Mouse (Mus musculus) ZHBTc4 (cell line): Measurements from ENCODE around the gene Sema3b.
A peak's percentile ranks its signal among the peaks of the same experiment; 100 is the strongest.

Source experiments
- DNase-seq: peaks from one replicate; pipeline ENCODE4 v3.0.0-alpha.2; 2011; ENCODE audit warnings: low read depth, low spot score

Gene Sema3b

DNA sequence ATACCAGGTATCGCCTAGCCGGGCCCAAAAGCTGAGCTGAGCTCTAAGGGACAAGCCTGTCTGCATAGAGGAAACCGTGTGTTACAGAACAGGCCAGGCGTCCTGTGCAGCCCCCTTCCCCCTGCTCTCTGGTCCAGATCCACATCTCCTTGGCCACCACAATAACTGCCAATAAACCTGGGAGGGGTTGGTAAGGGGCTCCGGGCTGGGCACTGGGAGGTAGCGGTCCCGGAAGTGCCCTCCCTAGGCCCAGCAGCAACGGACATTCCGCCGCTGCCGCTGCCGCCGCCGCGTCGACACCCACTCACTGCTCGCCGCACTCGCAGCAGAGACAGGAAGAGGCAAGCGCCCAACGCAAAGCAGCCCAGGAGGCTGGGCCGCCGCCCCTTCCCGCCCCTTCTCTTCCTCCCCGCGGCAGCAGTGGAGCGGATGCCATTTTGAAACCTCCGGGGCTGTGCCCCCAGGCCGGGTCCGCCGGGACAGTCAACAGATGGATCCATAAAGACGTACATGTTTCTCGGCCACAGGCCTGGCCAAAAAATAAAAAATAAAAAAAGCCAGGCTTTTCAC is 24.1 kb upstream of the Sema3b start:
- peak; percentile 89 for DNase-seq

DNA sequence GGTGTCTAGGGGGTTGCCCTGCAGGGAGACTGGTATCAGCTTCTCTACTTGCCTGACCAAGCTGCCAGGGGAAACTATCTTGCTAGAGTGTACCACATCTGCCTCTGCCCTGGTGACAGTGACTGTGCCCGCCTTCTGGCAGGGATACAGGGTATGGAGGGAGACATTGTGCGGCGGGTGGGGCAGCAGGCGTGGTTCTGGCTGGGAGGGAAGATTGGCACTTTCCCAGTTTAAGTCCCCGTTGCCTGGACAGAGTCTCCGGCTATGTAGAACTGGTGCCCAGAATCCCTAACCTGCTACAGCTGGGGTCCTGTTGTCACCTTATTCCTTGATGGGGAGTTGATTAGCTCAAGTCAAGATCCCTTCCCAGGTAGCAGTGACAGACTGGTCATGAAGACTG is 23.4 kb upstream of the Sema3b start:
- no peak for DNase-seq

DNA sequence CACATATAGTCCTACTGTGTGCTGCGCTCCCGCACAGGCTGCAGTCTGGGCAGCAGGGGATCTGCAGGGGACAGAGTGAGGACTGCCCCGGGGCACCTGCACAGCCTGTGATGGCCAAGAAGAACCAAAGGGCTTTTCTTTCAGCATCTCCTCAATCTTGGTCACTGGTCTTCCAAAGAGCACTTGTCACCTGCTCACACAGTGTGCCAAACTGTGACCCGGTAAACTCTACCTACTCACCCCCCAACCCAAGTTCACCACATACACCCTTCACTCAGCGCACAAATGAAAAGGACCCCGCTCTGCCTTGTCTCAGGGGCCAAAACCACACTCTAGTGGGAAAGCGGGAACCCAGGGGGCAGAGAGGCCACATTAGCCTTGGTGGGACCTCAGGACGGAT is 22.8 kb upstream of the Sema3b start:
- DNase-seq = no peak

DNA sequence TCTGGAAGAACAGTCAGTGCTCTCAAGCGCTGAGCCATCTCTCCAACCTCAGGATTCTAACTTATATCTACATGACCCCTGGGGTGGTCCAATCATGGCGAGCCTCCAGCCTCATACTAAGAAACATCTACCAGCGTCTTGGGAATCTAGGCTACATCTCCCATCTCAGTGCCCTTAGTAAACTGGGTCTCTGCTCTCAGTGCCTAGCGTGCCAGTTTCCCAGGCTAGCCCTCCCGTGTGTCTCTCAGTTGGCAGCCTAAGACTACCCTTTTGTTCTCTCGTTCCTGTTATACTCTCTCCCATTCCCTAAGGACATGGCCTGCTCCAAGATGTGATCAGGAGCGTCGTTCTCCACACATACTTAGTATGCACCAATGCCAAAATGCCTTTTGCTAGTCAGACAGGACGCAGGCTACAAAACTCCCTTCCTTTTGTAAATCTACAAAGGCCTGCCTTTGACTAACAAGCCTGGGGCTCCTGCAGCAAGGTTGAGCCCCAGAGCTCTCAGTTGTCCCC is 22.3 kb upstream of the Sema3b start:
- no peak for DNase-seq

DNA sequence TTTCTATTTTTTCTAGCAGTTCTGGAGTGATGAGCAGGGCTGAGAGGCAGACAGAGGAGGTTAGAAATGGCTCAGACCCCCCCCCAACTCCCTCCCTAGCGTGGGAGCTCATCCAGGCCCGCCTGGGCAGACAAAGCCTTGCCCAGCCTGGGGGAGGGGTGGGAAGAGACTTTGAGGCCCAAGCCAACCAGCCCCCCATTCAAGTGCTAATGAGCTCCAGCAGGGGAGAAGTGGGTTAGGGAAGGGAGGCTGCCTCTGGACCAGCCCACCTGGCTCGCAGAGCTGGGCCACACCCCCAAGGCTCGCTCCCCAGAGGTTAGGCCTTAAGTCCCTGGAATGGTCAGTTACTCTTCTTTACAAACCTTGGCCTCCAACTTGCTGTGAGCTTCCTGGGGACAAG is 21.5 kb upstream of the Sema3b start:
- DNase-seq = peak; percentile 98

DNA sequence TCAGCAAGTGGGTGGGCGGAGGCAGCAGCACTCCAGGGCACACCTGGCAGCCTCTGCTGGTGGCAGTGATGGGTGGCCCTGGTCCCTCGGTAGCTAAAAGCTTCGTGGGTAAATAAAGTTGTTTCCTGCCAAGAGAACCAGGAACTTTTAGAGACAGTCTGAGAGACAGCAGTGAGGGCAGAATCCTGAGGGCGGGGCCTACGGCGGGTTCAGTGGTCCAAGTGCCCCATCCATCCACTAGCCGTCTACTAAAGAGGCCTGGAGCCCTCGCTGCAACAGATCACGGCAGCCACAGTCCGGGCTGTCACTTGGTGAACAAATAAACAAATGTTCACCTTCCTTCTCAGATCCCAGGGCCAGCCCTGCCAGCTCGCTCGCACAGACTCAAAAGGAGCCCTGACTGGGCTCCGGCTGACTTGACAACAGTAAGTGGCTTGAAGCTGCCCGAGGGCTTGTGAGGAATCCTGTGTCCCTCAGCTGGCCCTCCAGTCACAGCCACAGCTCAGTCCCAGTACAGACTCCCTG is 20.9 kb upstream of the Sema3b start:
- DNase-seq = peak; percentile 50

DNA sequence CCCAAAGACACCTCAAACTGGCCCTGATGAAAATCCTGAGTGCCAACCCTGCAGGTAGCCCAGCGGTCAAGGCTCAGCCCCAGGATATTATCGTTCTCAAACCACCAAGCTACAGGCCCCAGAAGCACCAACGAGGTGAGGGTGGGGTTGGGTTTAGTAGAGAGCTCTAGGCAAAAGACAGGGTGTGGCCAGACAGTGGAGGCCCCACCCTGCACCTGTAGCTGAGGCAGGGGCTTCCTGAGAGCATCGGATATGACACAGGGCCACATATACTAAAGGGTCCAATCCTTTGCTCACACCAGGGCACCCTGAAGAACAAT is 20.3 kb upstream of the Sema3b start:
- peak; percentile 42 for DNase-seq

DNA sequence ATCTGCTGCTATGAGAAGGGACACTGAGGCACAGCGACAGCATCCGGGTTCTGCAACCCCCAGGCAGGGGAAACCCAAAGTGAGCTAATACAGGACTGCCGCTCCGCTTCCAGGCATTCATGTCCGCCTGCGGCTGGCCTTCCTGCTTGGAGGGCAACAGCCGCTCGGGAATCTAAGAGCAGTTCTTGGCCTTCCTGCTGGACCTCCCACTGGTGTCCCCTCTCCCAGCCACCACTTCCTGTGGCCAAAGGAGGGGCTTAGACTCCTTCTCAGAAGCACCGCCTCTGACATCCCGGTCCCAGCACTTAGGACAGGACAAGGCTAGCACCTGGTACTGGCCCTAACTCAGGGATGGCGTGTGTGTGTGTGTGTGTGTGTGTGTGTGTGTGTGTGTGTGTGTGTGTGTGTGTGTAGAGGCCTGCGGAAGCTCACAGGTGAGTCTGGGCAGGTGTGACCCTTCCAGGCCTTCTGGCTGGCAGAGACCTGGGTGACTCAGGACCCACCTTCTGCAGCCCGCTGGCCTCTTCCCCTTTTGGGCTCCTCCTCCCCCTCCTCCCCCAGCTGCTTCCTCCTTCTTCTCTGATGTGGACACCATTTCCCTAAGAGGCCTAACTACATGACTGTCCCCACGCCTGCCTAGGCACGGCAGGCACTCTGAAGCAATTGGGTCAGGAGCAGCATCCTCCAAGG is 19.8 kb upstream of the Sema3b start:
- DNase-seq = no peak

DNA sequence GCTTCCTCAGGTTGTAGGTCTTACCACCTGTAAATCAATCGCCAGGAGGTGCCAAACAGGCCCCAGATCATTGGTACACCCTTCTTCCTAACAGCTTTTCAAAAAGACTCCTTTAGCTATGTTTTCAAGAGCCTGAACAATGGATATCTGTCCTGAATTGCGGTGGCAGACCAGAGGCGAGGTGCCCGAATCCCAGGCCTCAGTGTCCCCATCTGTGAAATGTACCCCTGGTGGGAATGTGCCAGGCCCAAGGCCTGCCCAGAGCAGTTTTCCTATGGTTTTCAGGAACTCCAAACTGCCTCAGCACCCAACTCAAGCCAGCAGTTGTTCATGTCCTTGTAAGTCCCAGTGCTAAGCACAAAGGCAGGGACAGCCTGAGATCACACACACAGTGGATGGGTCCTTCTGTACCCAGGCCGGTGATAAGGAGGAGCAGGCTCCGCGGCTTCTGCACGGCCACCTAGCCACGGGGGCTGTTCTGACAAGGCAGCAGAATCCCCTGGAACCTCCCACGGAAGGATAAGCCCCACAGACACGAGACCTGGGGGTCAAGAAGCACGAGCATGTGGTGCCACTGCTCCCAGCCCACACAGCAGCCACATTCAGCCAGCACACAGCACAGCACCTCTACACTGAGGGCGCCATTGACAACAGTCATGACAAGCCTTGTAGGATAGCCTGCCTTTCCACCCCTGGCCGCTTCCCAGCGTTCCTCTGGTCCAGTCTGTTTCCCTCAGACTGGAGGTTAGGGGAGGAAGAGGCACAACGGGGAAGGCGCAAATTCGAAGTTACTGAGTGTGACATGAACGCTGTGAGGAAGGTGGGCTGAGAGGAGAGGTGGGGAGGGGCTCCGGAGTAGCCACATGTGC is 18.6 kb upstream of the Sema3b start:
- no peak for DNase-seq

DNA sequence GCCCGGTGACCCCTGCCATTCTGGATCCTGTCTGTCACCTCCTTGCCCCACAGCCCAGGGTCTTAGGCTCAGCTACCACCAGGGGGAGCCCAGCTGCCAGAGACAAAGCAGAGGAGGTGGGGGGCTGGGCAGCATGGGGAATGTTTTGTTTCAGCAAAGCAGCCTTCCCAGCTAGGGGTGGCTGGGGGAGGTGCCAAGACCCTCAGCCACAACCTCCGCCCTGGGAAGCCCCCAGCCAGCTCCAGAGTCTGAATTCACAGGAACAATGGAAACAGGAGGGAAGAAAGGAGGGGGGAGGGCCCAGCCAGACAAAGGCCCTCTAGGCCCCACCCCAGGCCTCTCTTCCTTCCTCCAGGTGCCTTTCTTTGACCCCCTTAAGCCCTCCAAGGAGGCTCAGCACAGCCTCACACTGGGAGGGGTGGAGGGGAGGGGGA is 17.8 kb upstream of the Sema3b start:
- DNase-seq = peak; percentile 98

DNA sequence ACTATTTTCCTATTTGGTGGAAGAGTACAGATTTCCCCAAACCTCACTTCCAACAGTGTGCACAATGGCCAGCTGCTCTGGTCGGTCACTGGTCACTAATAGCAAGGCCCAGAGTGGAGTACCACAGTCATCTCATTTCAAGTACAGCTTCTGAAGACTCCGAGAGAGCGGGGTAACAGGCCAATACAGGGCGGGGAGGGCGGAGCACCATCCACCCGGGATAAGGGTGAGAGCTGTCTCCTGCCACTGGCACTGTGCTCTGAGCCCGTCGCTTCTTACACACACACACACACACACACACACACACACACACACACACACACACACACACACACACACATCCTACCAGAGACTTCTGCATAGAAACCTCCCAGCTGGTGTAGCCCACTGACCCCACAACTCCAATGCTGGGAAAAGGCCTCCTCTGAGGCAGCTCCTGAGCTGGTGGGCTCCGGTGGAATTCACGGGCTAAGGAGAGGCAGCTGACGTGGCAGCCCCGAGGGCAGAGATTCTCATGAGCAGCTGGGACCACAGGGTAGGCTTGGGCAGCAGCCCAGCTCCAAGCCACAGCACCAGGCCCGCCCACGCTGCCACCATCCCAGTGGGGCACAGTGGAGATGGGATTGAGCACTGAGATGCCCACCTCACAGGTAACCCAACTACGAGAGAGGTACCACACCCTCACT is 17.3 kb upstream of the Sema3b start:
- DNase-seq = no peak

DNA sequence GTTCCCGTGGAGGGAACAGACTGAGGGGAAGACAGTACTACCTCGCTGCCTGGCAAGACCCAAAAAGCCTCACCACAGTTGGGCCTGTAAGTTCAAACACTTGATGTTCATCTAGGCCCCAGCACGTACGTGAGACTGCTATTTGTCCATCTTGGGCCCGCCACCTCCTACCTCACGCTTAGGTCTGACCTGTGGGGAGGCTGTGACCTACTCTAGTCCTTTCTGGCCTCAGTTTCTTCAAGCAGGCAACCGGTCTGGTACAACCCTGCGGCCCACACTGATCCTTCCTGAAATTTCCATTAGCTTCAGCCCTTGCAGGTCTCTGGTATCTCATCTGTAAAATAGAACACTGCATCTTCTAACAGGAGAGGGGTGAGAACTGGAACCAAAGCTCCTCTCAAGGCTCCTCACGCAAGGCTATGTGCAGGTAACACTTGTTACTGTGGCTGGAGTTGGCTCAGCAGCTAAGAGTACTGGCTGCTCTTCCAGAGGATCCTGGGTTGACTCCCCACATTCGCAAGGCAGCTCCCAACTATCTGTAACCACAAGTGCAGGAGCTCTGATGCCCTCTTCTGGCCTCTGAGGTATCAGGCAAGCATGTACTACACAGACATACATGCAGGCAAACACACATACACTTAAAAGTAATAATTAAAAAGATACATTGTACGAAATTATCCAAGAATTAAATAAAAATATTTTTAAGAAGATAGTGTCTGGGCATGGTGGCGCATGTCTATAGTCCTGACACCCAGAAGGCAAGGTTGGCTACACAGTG is 16.5 kb upstream of the Sema3b start:
- peak; percentile 64 for DNase-seq

DNA sequence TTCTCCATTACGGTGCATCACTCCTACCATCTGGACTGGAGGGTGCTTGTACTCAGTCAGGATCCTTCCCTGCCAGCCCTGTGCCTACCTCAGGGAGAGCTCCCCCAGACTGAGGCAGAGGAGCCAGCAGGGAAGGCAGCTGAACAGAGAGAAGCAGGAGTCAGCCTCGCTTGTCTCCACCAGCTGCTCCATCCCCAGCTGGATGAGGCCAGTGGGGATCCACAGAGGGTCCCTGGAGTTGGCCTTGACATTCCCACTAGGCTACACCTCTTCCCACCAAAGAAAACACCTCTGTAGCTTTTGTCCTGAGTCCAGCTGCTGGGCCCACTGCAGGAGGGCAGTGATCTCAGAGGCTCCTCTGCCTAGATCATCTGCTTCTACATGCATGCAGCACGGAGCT is 15.9 kb upstream of the Sema3b start:
- DNase-seq = no peak

DNA sequence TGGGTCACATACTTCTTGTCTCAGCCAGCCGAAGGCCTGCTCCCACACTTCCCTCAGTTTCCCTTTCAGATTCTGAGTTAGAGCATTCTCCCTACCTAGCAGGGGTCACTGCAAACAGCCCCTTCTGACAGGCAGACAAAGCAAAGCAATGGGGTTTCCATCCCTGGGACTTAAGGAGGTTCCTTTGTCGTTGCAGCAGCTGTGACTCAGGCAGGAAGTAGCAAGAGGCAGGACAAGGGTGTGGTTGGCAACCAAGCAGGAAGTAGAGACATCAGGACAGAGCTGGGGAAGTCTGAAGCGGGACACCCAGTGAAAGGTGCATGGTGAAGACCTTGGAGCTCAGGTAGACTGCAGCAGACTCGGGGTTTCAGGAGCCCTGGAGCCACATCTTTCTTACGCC is 15.5 kb upstream of the Sema3b start:
- no peak for DNase-seq

DNA sequence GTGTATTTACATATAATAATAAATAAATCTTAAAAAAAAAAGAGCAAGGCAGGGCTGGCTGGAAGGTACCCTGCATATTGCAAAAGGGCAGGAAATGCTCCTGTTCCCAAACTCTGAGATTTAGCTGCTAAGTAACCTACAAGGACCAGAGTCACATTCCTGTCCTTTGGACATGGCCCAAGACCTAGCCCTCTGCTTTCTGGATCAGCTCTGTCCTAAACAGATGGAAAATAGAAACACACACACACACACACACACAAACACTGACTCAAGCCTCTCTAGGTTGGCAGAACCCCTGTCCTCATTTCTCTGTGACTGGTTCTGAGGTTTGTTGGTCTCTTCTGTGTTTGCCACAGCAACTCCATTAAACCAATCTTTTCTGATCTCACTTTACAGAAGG is 11.9 kb upstream of the Sema3b start:
- no peak for DNase-seq

DNA sequence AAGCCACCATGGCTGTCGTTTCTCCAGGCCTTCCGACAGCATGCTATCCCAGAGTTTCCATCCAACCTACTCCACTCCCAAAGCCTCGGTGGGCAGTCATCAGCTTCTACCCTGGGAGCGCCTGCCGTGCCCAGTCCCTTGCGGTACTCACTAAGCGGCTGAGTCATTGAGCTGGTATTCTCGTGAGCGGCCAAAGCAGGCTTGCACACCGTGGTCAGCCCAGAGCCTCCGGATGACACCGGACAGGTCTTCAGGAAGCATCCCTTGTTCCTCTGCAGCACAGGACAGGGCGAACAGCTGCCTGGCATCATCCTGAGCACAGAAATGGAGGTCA is 10.5 kb upstream of the Sema3b start:
- DNase-seq = no peak

DNA sequence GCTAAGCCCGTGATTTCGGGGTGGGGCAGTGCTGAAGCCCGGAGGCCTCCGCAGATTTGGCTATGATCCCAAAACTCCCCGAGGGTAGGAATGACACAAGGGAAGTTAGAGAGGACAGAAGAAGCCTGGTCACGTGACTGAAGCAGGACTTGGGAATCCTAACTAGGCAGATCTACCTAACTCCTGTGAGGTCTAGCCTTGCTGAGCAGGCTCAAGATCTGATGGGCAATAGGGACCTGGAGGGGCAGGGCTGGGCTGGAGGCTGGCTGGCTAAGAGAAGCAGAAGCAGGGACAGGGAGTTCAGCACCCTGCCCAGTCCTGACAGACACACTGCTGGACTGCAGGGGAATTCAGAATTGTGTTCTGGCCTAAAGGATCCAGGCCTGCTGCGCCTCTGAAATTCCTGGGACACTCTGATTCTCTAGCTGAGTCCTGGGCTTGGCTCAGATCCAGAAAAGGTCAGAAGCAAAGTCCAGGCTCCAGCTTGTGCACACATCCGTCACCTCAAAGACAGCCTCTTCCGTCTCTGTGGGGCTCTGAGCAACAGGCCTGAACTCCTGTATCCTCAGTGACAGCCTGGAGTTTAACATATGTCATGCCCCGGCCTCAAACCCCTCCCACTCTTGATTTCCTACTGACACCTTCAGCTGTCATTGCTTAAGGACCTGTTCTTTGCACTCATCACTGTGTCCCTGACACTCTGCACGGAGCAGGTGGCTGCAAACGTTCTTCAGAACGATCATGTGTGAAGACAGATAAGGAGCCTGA is 9.9 kb upstream of the Sema3b start:
- peak; percentile 54 for DNase-seq

DNA sequence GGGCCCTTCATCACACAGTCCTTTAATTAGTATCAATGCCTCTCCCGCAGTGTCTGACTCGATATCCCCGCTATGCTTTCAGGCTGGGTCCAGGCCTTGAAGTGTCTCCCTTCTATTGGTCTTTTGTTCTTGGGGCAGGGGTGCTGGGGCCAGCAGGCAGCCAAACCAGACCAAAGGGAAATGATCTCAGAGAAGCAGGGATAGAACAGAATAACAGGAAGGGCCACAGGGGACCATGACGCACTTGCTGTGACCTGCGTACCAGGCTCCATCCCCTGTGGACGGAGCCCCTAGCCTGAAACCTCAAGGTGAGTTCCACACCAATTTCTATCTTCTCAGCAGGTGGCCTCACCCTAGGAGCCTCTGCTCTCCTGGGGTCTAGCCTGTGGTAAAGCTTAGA is 9.1 kb upstream of the Sema3b start:
- DNase-seq = no peak

DNA sequence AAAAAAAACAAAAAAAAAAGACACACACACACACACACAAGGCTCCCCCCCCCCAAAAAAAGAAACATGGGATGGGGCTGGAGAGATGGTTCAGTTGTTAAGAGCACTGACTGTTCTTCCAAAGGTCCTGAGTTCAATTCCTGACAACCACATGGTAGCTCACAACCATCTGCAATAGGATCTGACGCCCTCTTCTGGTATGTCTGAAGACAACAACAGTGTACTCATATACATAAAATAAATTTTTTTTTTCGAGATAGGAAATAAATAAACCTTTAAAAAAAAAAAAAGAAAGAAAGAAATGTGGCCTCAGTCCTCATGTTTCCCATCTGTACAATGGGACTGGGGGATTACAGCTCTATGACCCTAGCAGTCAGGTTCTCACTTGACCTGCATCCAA is 8.4 kb upstream of the Sema3b start:
- no peak for DNase-seq

DNA sequence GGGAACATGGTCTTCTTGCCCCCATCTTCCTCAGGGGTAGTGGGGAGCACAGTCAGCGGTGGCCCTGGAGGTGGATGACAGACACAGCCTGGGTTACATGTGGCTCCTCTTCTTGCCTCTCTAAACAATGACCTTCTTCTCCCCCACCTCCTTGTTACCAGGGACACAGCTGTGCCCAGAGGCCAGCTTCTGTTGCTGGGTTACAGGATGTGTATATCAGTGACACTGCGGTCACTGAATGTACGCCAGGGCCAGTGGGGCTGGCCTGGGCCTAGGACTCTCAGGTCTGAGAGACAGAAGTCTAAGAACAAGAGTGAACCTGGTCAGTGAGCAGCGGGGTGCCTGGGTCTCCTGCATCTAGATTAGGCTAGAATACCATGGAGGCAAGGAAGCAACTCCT is 6.0 kb upstream of the Sema3b start:
- no peak for DNase-seq
